Mouse (Mus musculus): ENCODE measurements around the gene Map6. TPM values are rescaled to one million over a fixed set of nuclear protein-coding genes. Genes with fewer than 3 reads are reported as not detected.

The Map6 gene
- total RNA-seq, 2 experiments from 2014 or later: 8.3 to 11.5 TPM

GRCm38 (mm10) chr7:99263509-99263908 lies 3.7 kb upstream of the Map6 start:
- DNase-seq (ENCODE audit: low spot score in 2 of 2): no peak

GRCm38 (mm10) chr7:99264597-99264996 lies 2.6 kb upstream of the Map6 start:
- no peak for DNase-seq (ENCODE audit: low spot score in 2 of 2)

GRCm38 (mm10) chr7:99267897-99268505 lies 754 bp downstream of the Map6 start:
- peak; percentile 59 to 62 for DNase-seq (ENCODE audit: low spot score in 2 of 2)

DNA sequence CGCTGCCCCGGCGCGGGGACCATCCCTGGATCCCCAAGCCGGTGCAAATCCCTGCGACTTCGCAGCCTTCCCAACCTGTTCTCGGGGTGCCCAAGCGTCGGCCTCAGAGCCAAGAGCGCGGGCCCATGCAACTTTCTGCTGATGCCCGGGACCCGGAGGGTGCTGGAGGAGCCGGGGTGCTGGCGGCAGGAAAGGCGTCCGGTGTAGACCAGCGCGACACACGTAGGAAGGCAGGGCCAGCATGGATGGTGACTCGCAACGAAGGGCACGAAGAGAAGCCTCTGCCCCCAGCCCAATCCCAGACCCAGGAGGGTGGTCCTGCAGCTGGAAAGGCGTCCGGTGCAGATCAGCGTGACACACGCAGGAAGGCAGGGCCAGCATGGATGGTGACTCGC lies 1.3 kb downstream of the Map6 start:
- no peak for DNase-seq (ENCODE audit: low spot score in 2 of 2)

DNA sequence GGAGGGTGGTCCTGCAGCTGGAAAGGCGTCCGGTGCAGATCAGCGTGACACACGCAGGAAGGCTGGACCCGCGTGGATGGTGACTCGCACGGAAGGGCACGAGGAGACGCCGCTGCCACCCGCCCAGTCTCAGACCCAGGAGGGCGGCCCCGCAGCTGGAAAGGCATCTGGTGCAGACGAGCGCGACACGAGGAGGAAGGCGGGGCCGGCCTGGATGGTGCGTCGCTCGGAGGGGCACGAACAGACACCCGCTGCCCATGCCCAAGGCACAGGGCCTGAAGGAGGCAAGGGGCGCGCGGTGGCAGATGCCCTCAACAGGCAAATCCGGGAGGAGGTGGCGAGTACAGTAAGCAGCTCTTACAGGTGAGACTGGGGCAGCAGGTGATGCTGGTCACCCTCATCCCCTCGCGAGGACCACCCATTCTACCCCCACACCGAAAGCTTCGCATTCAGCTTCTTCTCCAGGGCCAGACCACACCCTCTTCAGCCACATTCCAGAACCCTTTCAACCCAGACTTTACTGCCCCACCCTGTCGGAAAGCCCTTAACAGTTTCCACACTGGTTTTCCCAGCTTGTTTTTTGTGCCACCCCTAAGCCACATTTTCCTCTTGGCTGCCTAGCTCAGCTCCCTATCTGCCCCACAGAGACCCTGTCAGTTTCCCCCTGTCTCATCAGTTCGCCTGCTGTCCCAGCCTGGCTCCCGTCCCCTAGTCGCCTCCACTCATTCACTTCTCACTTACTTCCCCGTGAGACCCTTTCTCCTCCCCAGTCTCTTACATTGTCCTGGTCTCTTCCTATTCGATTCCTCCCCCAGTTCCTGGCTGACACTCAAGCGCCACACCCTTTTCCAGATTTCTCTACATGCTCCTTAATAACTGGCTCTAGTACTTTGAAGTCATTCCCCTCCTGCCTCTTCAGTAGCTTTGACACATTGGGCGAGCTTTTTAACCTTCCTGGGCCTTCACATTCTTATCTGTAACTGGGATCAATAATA lies 2.0 kb downstream of the Map6 start:
- DNase-seq (ENCODE audit: low spot score in 2 of 2): peak; percentile 13 to 25

GRCm38 (mm10) chr7:99271630-99272029 lies 4.4 kb downstream of the Map6 start:
- no peak for DNase-seq (ENCODE audit: low spot score in 2 of 2)

- no peak for DNase-seq (ENCODE audit: low spot score in 2 of 2)
Observed at GRCm38 (mm10) chr7:99275131-99275530, 7.9 kb downstream of the Map6 start.

GRCm38 (mm10) chr7:99276679-99277078 lies 9.4 kb downstream of the Map6 start:
- no peak for DNase-seq (ENCODE audit: low spot score in 2 of 2)

DNA sequence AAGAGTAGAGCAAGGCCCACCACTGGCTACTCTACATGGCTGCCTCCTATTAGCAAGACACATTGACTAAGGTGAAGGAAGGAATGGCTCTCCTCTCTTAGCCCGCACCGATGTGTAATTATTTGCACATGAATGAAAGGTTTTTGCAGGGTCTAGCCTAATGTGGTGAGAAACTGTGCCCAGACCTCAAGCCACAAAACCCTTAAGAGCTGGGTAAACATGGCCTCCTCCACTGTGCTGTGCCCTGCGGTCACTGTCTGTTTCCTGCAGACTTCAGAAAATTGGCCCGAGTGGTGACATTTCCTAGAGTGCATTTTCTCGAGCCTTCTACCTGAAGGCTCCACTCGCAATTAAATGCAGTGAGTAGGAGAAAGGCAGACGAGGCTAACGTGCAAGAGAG lies 11.1 kb downstream of the Map6 start:
- no peak for DNase-seq (ENCODE audit: low spot score in 2 of 2)

DNA sequence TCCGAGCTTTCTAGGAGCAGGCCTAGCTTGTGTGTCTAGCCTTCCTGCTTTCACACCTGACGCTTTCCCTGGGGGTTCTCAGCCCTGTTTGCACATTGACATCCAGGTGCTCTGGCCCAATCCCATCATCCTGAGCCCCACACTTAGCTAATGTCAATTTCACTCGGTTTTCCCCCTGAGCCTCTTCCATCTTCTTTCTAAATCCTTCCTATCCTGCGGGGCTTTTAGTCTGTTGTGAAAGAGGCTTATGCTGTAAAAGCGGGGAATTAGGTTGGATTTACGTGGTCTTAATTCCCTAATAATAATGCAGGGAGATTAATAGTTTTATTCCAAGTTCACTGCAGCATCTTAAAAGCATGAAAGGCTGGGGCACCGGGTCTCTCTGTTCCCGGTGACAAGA lies 12.3 kb downstream of the Map6 start:
- no peak for DNase-seq (ENCODE audit: low spot score in 2 of 2)

GRCm38 (mm10) chr7:99287287-99287686 lies 20.0 kb downstream of the Map6 start:
- DNase-seq (ENCODE audit: low spot score in 2 of 2): no peak

DNA sequence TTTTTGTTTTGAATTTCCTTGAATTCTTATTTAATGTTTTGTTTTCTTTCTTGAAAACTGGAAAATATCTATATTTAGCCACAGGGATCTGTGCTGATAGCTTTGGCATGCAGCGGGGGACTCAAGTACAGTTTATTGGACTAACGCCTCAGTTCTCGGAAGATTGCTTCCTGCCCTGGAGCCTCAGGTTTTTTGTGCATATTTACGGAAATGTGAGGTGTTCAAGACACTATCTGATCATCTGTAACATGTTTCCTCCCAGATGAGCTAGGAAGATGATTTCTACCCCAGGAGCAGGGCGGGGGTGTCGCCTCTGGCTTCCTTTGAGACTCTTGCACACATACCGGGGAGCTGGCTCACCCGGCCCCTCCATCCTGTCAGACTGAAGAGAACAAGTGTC lies 22.8 kb downstream of the Map6 start:
- DNase-seq (ENCODE audit: low spot score in 2 of 2): no peak

DNA sequence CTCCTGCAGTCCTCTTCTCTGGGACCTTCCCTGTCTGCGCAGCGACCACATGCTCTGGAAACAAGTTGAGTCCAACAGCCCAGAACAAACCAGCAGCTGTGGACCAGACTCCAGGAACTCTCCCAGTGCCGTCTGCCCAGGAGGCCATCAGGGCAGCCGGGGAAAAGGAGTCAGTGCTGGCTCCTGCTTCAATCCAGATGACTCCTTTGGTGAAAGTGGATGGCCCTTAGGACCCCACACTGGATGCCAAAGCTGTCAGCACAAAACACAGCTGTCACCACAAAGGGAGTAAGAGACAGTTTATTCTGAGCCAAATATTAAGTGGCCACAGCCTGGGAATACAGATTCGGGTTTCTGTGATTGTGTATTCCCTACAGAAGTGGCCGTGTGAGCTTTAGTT lies 23.7 kb downstream of the Map6 start:
- DNase-seq (ENCODE audit: low spot score in 2 of 2): no peak

GRCm38 (mm10) chr7:99294198-99294780 lies 27.0 kb downstream of the Map6 start:
- no peak for DNase-seq (ENCODE audit: low spot score in 2 of 2)

DNA sequence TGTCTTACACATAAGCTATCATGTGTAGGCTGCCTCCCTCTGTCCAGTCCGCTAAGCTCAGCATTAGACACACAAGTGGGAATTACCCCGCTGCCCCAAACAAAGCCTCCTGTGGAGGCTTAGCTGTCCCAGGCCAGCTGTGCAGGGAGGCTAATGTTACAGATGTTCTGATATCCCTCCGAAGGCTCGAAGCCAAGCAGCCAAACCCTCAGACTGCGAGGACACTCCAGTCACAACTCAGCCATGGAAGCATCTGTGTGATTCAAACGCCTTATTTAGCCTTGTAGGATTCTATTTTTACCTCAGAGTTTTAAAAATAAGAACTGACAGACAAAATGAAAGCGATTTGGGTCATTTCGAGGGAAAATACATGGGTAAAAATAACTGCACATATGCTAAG lies 27.9 kb downstream of the Map6 start:
- DNase-seq (ENCODE audit: low spot score in 2 of 2): peak in 1 of 2 experiments; percentile 60

DNA sequence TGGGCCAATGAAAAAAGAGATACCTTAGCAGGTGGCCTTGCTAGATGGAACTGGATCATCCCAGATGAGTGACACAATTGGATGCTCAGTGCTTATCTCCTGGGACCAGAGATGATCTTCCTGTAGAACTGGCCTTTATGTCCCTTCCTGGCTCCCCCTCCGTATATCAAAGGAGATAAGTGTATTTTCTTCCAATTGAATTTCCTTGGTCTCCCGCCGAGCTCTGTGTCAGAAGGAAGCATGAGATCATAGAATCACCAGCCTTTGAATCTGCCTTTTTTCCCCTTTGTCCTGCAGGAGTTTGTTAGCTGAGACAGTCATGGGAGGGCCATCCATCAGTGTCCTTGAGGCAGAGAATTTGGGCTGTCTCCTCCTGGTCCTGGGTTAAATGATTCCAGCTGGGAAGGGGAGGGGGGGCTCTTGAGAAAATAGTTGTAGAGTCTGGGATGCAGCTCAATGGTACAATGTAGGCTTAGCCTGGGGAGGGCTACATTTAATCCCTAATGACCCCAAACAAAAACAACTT lies 33.5 kb downstream of the Map6 start:
- no peak for DNase-seq (ENCODE audit: low spot score in 2 of 2)

DNA sequence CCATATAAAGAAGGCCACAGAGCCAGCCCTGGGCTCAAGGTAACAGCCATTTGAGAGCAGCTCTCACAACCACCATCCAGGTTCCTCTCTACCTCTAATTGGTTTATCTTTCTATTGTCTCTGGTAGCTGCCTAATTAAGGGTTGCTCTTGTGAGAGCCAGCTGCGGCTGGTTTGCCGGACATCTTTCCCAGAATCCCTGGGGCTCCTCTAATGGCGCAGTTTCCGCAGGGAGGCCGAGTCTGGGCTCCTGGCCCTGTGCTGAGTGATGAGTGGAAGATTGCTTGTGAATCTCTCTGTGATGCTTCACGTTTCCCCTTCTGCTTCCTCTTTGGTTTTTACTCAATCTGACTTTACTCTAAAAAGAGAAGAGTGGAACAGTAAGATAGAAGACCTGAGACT lies 36.8 kb downstream of the Map6 start:
- DNase-seq (ENCODE audit: low spot score in 2 of 2): no peak

DNA sequence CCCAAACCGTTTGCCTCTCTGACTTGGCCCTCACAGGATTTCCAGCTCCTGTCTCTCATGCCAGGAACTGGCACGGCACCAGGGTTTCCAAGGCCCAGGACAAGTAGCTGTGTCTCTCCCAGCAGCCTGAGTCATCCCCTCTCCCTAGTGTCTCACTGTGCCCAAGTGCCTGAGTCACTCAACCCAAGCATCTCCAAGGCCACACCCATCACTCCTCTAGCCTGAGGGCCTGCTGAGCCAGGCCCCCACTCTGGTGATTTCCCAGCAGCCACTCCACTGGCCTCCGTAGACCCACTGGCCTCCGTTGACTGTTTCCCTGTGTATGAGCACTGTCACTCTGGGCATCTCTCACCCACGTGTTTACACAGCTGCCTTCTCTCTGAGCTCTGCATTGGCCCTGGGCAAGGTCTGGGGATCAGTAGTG lies 37.7 kb downstream of the Map6 start:
- DNase-seq (ENCODE audit: low spot score in 2 of 2): peak; percentile 43 to 69

DNA sequence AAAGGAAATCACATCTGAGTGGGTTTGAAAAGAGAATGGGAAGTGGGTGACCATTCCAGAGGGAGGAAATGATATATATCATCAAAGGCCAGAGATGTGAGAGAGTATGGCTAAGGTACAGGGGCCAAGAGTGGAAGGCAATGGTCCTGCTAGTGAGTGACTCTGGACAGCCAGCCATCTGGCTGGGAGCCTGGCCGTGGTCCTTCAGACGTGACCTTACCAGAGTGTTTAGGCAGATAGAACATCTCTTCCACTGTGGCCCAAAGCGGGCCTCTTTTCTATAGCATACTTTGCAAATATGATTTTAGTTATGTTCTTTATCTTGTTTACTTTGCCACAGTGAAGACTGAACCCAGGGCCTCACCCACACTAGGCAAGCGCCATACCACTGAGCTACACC lies 38.4 kb downstream of the Map6 start:
- DNase-seq (ENCODE audit: low spot score in 2 of 2): no peak

DNA sequence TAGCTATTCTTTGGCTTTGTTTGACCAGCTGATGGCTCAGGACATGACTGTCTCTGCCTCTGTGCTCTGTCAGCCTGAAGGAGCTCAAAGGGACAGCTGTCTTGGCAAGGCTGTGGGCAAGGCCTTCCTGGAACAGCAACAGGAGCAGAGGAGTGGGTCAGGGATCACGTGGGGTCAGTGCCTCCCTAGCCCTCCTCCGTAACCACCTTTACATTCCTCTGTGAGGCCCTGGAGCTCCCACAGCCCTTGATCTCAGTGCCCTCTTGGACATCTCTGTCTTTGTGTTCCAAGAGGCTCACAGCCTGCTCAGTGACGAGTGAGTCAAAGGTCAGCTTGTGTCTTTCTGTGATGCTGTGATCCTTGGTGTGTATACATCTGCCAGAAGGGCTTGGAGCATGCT lies 39.4 kb downstream of the Map6 start:
- no peak for DNase-seq (ENCODE audit: low spot score in 2 of 2)

DNA sequence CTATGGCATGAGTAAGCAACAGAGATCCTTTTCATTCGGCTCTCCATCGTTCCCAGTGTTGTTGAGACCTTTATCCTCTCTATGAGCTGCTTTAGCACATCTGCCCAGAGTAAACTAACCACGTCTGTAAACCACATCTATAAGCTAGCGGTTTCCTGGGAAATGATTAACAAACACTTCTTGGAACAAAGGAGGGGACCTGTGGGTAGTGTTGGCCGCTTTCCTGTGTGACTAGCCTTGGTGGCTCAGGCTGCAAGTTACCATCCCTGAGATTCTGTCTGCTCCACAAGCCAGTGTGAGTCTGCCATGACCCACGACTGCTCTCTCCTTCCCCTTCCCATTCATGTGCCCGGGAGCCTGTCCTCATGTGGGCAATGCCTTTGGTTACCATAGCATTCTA lies 44.2 kb downstream of the Map6 start:
- no peak for DNase-seq (ENCODE audit: low spot score in 2 of 2)

DNA sequence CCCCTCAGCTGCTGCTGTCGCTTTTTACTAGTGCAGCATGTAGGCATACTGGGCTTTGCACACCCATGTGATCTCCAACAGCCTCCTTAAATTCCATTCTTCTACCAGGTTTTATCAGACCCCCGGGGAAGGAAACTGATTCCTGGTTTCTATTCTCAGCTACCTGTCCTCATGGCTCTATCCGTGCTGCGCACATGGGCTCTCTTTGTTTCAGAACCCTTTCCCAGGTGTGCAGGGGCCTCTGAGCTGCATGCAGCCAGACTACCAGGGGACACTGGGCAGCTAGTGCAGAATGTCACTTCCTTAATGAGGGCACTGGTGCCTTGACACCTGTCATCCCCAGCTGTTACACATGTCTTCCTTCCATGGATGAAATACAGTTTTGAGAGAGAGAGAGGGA lies 44.8 kb downstream of the Map6 start:
- DNase-seq (ENCODE audit: low spot score in 2 of 2): no peak

Data from gastrocnemius, postnatal 4 days (tissue).